Mouse (Mus musculus) gastrocnemius, postnatal 36 days (tissue): ENCODE results near the gene Cirbp. TPM values are rescaled to one million over a fixed set of nuclear protein-coding genes. Genes with fewer than 3 reads are reported as not detected.
A peak's percentile ranks its signal among the peaks of the same experiment; 100 is the strongest.

Experiments used
- DNase-seq, 2 experiments: peaks; one replicate each; pipeline ENCODE4 v3.0.0; 2022
- intact Hi-C: fragments of 180-260 bp; cut with DNase I; formaldehyde crosslinking; loops from one replicate; pipeline ENCODE4 v1.15.1; 2025
- total RNA-seq, 2 experiments: library from RNA; stranded (reverse); gene quantifications; 2 replicates each; pipeline ENCODE4 v1.2.3; 2021

Cirbp gene
- total RNA-seq, 2 experiments from 2014 or later: 22.6 to 28.3 TPM

- peak; percentile 92 to 93 for DNase-seq
- intact Hi-C loops: no loop called here
Measured at GRCm38 (mm10) chr10:80148610-80149290, 17.0 kb upstream of the Cirbp start.

GRCm38 (mm10) chr10:80149291-80150225 lies 16.2 kb upstream of the Cirbp start:
- intact Hi-C loops: no loop called here
- peak; percentile 90 to 96 for DNase-seq

GRCm38 (mm10) chr10:80150226-80151210 lies 15.3 kb upstream of the Cirbp start:
- intact Hi-C loops: no loop called here
- no peak for DNase-seq

GRCm38 (mm10) chr10:80151211-80152034 lies 14.4 kb upstream of the Cirbp start:
- DNase-seq: no peak

GRCm38 (mm10) chr10:80152071-80152872 lies 13.5 kb upstream of the Cirbp start:
- no peak for DNase-seq
- intact Hi-C loops: no loop called here

More at GRCm38 (mm10) chr10:80151211-80152034, 14.4 kb upstream of the Cirbp start:
- intact Hi-C loops: no loop called here

- no peak for DNase-seq
- intact Hi-C loops: no loop called here
Measured at GRCm38 (mm10) chr10:80152873-80153260, 12.9 kb upstream of the Cirbp start.

GRCm38 (mm10) chr10:80153713-80154112 lies 12.1 kb upstream of the Cirbp start:
- no peak for DNase-seq
- intact Hi-C loops: no loop called here

- intact Hi-C loops: no loop called here
- no peak for DNase-seq
Measured at GRCm38 (mm10) chr10:80154384-80154783, 11.4 kb upstream of the Cirbp start.

GRCm38 (mm10) chr10:80155277-80155676 lies 10.5 kb upstream of the Cirbp start:
- intact Hi-C loops: no loop called here
- DNase-seq: no peak

- no peak for DNase-seq
- intact Hi-C loops: no loop called here
Measured at GRCm38 (mm10) chr10:80156002-80156751, 9.6 kb upstream of the Cirbp start.

GRCm38 (mm10) chr10:80156752-80157053 lies 9.1 kb upstream of the Cirbp start:
- no peak for DNase-seq
- intact Hi-C loops: no loop called here

GRCm38 (mm10) chr10:80157141-80157929 lies 8.4 kb upstream of the Cirbp start:
- no peak for DNase-seq
- intact Hi-C loops: no loop called here

- DNase-seq: peak; percentile 61 to 62
- intact Hi-C loops: no loop called here
Measured at GRCm38 (mm10) chr10:80158307-80158986, 7.3 kb upstream of the Cirbp start.

- intact Hi-C loops: no loop called here
- DNase-seq: no peak
Measured at GRCm38 (mm10) chr10:80159021-80159560, 6.7 kb upstream of the Cirbp start.

GRCm38 (mm10) chr10:80159561-80160454 lies 6.0 kb upstream of the Cirbp start:
- peak; percentile 97 to 98 for DNase-seq
- intact Hi-C loops: no loop called here
